Mouse (Mus musculus): Measurements from ENCODE around the gene M1ap. TPM values are rescaled to one million over a fixed set of nuclear protein-coding genes. Genes with fewer than 3 reads are reported as not detected.

Gene M1ap
- polyA plus RNA-seq, 1 experiment from 2014 or later, result 0.16 TPM

DNA sequence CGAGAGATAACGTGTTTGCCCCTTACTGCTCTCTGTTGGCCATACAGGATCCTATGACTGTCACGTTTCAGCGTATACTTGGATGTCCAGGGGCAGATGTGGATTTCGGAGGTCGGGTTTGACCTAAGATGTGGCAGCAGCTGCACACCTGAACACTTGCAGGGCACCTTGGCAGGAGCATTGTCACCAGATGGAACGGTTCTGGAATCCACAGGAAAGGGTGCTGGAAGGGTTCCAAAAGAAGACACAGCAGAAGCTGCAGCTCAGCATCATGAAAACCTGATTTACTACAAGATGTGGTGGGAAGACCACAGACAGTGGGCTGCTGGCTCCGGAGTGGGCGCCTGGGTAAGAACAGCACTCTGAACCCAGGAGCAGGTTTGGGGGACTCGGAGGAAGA is 20.6 kb upstream of the M1ap start:
- Histone ChIP-seq H3K4me3 (replicated peaks; ENCODE audit: low read length) (no peak overlapping the region), H3K27me3 (ENCODE audit: control insufficient read depth, insufficient read depth, low read length) (no peaks in the 10 kb centered on the region), H3K36me3 (replicated peaks; ENCODE audit: control insufficient read depth, insufficient read depth) (peaks cover 46% of the 10 kb centered on the region), H3K4me2 (replicated peaks) (no peak overlapping the region), H3K9ac (no peak overlapping the region), H3K27ac (no peak overlapping the region), H3K4me1 (replicated peaks; ENCODE audit: control insufficient read depth, insufficient read depth, low read length) (no peaks in the 10 kb centered on the region), H3K9me3 (ENCODE audit: control insufficient read depth, low read length) (0 out of 2 replicates have a peak, but pooled peaks cover 7% of the 10 kb centered on the region)
- WGBS, result 89% methylated on average over 10 of the region's 10 CpGs
- no peak for DNase-seq (ENCODE audit: low spot score)
- no peak for ATAC-seq (ENCODE audit: low FRiP score)

DNA sequence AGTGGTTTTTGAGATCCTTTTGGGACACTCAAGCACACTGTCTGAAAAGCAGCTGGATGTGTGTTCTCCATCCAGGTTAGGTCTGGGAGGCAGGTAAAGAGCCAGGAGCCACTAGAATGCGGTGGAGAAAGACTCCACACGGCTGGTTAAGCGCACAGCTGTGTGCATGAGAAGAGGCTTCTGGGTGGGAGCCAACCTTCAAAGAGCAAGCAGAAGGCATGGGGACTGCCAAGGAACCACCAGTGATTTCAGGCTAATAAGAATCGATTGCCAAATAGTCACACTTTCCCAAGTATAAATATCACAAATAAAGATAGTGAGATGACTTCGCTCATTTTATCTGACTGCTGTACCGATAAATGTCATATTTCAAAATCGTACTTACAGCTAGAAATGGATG is 20.2 kb upstream of the M1ap start:
- DNase-seq (ENCODE audit: low spot score) (no peak), ATAC-seq (ENCODE audit: low FRiP score) (no peak)
- Histone ChIP-seq H3K36me3 (replicated peaks; ENCODE audit: control insufficient read depth, insufficient read depth) (peaks cover 50% of the 10 kb centered on the region), H3K27ac (no peak overlapping the region), H3K4me1 (replicated peaks; ENCODE audit: control insufficient read depth, insufficient read depth, low read length) (no peaks in the 10 kb centered on the region), H3K9me3 (ENCODE audit: control insufficient read depth, low read length) (0 out of 2 replicates have a peak, but pooled peaks cover 7% of the 10 kb centered on the region), H3K4me2 (replicated peaks) (no peak overlapping the region), H3K4me3 (replicated peaks; ENCODE audit: low read length) (no peak overlapping the region), H3K9ac (no peak overlapping the region), H3K27me3 (ENCODE audit: control insufficient read depth, insufficient read depth, low read length) (no peaks in the 10 kb centered on the region)
- 89% methylated on average over 7 of the region's 7 CpGs for WGBS

DNA sequence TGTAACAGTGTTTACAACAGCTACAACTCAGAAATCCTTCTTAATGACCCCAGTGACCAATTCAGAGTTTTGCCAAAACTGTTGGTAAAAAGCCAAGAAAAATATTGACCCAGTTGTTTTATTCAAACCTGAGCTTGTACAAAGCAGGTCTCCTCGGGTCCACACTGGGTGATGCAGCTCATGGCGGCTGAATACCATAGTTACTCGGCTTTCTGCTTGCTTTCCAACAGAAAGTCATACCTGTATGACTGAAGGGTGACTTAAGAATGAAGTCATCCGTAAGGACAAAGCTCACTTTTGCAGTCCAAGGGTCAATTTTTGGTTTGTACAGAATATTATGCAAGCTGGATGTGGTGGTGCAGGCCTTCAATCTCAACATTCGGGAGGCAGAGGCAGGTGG is 19.1 kb upstream of the M1ap start:
- H3K9ac ChIP-seq, result no peak overlapping the region
- ATAC-seq (ENCODE audit: low FRiP score), result no peak
- no peaks in the 10 kb centered on the region for H3K27me3 ChIP-seq (ENCODE audit: control insufficient read depth, insufficient read depth, low read length)
- H3K9me3 ChIP-seq (ENCODE audit: control insufficient read depth, low read length), result 0 out of 2 replicates have a peak, but pooled peaks cover 7% of the 10 kb centered on the region
- H3K36me3 ChIP-seq (replicated peaks; ENCODE audit: control insufficient read depth, insufficient read depth), result peaks cover 47% of the 10 kb centered on the region
- H3K4me3 ChIP-seq (replicated peaks; ENCODE audit: low read length), result no peak overlapping the region
- WGBS, result 84% methylated on average over 5 of the region's 5 CpGs
- no peak overlapping the region for H3K4me2 ChIP-seq (replicated peaks)
- H3K4me1 ChIP-seq (replicated peaks; ENCODE audit: control insufficient read depth, insufficient read depth, low read length), result no peaks in the 10 kb centered on the region
- DNase-seq (ENCODE audit: low spot score), result no peak
- H3K27ac ChIP-seq, result no peak overlapping the region

DNA sequence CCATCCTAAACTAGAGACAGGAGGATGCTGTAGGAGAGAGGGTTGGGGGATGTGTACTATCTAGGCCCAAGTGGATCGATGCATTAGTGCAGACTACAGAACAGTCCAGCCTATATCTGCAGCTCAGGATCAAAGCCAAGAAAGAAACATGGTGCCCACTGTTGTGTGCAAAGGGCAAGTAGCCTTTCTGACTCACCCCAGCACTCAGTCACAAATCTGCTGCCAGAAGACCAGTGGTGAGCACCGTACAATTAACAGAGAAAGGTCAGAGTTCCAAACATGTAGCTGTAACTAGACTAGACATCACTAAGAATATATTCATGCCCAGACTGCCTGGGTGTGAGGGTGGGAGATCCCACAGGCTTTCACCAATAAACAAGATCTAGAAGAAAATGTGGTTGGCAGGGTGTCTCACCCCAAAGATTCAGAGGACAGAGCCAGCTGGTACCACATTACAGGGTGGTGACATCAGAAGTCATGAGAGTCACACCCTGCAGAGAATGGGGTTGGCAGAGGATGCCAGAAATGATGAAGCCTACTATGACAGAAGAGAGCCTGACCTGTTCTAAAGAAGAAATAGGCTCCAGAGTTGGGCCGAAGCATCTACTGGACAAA is 12.0 kb upstream of the M1ap start:
- no peak overlapping the region for H3K27ac ChIP-seq
- no peaks in the 10 kb centered on the region for H3K4me1 ChIP-seq (replicated peaks; ENCODE audit: control insufficient read depth, insufficient read depth, low read length)
- WGBS, result 88% methylated on average over 3 of the region's 3 CpGs
- no peak for ATAC-seq (ENCODE audit: low FRiP score)
- H3K36me3 ChIP-seq (replicated peaks; ENCODE audit: control insufficient read depth, insufficient read depth), result peaks cover 42% of the 10 kb centered on the region
- no peak overlapping the region for H3K4me2 ChIP-seq (replicated peaks)
- H3K9ac ChIP-seq, result no peak overlapping the region
- no peak for DNase-seq (ENCODE audit: low spot score)
- H3K4me3 ChIP-seq (replicated peaks; ENCODE audit: low read length), result no peak overlapping the region
- H3K27me3 ChIP-seq (ENCODE audit: control insufficient read depth, insufficient read depth, low read length), result no peaks in the 10 kb centered on the region
- H3K9me3 ChIP-seq (ENCODE audit: control insufficient read depth, low read length), result no peaks in the 10 kb centered on the region

DNA sequence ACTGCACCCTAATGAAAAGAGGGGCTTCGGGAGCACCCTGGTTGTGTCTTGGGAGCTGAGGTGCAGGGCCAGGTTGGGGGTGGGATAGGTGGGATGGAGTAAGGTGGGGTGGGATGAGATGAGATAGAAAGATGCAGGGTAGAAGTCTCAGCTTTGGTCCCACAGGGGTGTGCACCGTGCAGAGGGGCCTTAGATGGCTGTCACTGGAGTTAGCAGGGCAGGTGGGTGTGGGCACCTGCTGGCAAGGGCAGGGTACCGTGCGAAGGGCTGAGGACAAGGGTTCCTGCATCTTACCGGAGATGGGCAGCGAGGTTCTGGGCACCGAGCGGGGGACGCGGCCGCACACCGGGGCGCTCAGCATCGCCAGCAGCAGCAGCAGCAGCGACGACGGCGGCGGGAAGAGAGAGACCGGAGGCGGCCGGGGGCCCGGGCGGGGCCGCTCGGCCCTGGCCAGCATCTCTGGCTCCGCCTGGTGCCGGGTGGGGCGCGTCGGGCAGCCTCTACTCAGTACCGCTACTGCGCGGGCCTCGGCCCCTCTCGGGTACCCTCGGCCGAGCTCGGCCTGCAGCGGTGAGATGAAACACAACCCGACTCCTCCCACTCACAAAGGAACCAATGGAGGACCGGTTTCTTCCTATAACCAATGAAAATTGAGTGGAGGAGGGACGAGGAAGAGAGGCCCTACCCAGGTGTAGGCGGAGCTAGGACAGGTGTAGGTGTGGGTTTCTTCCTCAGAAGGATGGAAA is 7.4 kb upstream of the M1ap start, which contains the start of gene Sema4f:
Gene Sema4f (minus strand): TSS at position 603 of the 746 bp plus-strand sequence.
- Histone ChIP-seq H3K4me2 (replicated peaks) (peak within 1 kb of the TSS; percentile 62), H3K9ac (peak within 1 kb of the TSS; percentile 86), H3K27ac (peak within 1 kb of the TSS; percentile 64; the same call in 1 of the 2 replicates), H3K36me3 (replicated peaks; ENCODE audit: control insufficient read depth, insufficient read depth) (peaks cover 9% of the 10 kb centered on the region), H3K4me3 (replicated peaks; ENCODE audit: low read length) (peak within 1 kb of the TSS; percentile 69), H3K4me1 (replicated peaks; ENCODE audit: control insufficient read depth, insufficient read depth, low read length) (no peaks in the 10 kb centered on the region), H3K27me3 (ENCODE audit: control insufficient read depth, insufficient read depth, low read length) (no peaks in the 10 kb centered on the region), H3K9me3 (ENCODE audit: control insufficient read depth, low read length) (no peaks in the 10 kb centered on the region)
- peak; percentile 99 for ATAC-seq (ENCODE audit: low FRiP score)
- DNase-seq (ENCODE audit: low spot score), result peak; percentile 86
- WGBS, result 1% methylated on average over 44 of the region's 44 CpGs

DNA sequence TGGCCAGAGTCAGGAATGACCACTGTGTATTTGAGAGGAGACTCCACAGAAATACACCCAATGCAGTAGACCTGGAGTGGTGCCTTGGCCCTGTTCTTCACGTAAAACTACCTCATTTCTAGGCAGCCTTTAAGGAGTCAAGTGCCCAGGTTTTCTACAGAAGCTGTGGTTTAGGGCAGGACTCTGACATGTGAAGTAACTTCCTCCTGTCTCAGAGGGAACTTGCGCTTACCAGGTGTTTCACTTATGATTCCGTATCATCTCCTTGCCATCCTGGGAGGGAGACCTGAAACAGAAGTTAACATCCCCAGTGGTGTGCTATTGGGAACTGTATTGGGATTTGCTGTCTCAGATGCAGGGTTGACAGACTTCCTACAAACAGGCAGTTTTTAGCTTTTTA is 5.9 kb upstream of the M1ap start:
- 82% methylated on average over 3 of the region's 3 CpGs for WGBS
- no peaks in the 10 kb centered on the region for H3K9me3 ChIP-seq (ENCODE audit: control insufficient read depth, low read length)
- H3K9ac ChIP-seq, result no peak overlapping the region
- H3K4me1 ChIP-seq (replicated peaks; ENCODE audit: control insufficient read depth, insufficient read depth, low read length), result no peaks in the 10 kb centered on the region
- no peak overlapping the region for H3K27ac ChIP-seq
- H3K4me2 ChIP-seq (replicated peaks), result no peak overlapping the region
- no peaks in the 10 kb centered on the region for H3K36me3 ChIP-seq (replicated peaks; ENCODE audit: control insufficient read depth, insufficient read depth)
- ATAC-seq (ENCODE audit: low FRiP score) (no peak), DNase-seq (ENCODE audit: low spot score) (no peak)
- no peaks in the 10 kb centered on the region for H3K27me3 ChIP-seq (ENCODE audit: control insufficient read depth, insufficient read depth, low read length)
- no peak overlapping the region for H3K4me3 ChIP-seq (replicated peaks; ENCODE audit: low read length)

DNA sequence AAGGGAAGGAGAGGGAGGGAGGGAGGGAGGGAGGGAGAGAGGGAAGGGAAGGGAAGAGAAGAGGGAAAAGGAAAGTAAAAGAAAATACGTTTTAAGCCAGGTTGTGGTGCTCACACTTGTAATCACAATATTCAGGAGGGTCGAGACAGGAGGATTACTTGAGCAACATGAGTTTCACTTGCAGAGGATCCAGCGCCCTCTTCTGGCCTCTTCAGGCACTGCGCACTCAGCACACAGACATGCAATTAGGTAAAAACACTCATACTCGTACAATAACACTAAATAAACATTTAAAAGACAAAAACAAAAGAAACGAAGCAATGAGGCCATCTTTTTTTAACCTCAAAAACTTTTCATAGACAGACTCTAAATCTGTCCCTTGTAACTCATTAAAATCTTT is 952 bp upstream of the M1ap start:
- DNase-seq (ENCODE audit: low spot score) (no peak), ATAC-seq (ENCODE audit: low FRiP score) (no peak)
- Histone ChIP-seq H3K27me3 (ENCODE audit: control insufficient read depth, insufficient read depth, low read length) (no peaks in the 10 kb centered on the region), H3K27ac (no peak overlapping the region), H3K4me3 (replicated peaks; ENCODE audit: low read length) (no peak overlapping the region), H3K36me3 (replicated peaks; ENCODE audit: control insufficient read depth, insufficient read depth) (no peaks in the 10 kb centered on the region), H3K4me2 (replicated peaks) (no peak overlapping the region), H3K4me1 (replicated peaks; ENCODE audit: control insufficient read depth, insufficient read depth, low read length) (no peaks in the 10 kb centered on the region), H3K9ac (no peak overlapping the region), H3K9me3 (ENCODE audit: control insufficient read depth, low read length) (no peaks in the 10 kb centered on the region)
- WGBS, result 57% methylated on average over 6 of the region's 6 CpGs

DNA sequence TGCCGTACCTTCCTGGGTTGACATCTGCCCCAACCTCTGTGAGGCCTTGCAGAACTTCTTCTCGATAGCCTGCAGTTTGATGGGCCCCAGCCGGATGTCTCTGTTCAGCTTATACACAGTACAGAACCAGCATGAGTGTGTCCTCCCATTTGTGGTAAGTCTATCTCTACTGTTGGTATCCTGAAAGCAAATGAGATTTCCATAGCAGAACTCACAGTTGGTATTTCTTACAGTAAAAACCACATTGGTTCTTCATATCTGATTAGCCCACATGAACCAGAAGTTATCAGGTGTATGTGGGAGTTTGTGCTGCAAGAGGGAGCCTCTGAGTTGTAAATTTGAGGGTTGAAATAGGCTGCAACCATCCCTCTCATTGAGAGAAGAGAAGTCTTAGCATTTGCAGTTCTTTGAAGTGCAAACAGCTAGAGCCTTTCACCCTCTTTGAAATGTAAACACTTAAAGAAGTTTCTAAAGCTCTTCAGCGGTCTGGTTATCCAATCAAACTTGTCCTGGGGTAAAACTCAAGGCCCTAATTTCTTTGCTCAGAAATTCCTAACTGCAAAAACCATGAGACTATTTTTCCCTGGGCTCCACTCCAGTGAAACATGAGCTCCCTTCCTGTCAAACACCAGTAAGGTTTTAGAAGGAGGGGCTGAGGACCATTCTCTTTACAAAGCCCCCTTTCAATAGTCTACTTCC is 10.0 kb downstream of the M1ap start:
- H3K27me3 ChIP-seq (ENCODE audit: control insufficient read depth, insufficient read depth, low read length), result no peaks in the 10 kb centered on the region
- ATAC-seq (ENCODE audit: low FRiP score), result no peak
- no peaks in the 10 kb centered on the region for H3K36me3 ChIP-seq (replicated peaks; ENCODE audit: control insufficient read depth, insufficient read depth)
- H3K4me2 ChIP-seq (replicated peaks), result no peak overlapping the region
- no peak overlapping the region for H3K9ac ChIP-seq
- no peaks in the 10 kb centered on the region for H3K9me3 ChIP-seq (ENCODE audit: control insufficient read depth, low read length)
- WGBS, result 61% methylated on average over 4 of the region's 4 CpGs
- no peak overlapping the region for H3K4me3 ChIP-seq (replicated peaks; ENCODE audit: low read length)
- H3K4me1 ChIP-seq (replicated peaks; ENCODE audit: control insufficient read depth, insufficient read depth, low read length), result no peaks in the 10 kb centered on the region
- no peak for DNase-seq (ENCODE audit: low spot score)
- no peak overlapping the region for H3K27ac ChIP-seq

DNA sequence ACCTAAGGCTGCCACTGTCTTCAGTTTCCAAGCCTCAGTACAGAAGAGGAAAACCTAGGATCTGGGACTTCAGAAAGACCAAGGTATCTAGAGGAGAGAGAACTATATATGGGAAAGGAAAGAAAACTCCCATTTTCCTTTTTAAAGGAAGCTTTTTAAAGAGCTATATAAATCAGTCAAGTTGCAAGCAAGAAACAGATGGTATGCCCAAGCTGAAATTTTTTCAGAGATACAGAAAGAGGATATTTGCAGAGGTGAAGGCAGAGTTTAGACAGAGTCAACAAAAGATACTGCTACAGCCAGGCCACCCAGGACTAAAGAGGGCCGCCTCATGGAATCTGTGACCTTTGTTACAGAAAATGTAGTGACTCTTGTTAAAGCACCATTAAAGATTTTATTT is 15.0 kb downstream of the M1ap start:
- H3K4me2 ChIP-seq (replicated peaks), result no peak overlapping the region
- H3K27me3 ChIP-seq (ENCODE audit: control insufficient read depth, insufficient read depth, low read length), result no peaks in the 10 kb centered on the region
- no peak overlapping the region for H3K27ac ChIP-seq
- no peak overlapping the region for H3K9ac ChIP-seq
- H3K36me3 ChIP-seq (replicated peaks; ENCODE audit: control insufficient read depth, insufficient read depth), result no peaks in the 10 kb centered on the region
- ATAC-seq (ENCODE audit: low FRiP score) (no peak), DNase-seq (ENCODE audit: low spot score) (no peak)
- H3K4me1 ChIP-seq (replicated peaks; ENCODE audit: control insufficient read depth, insufficient read depth, low read length), result no peaks in the 10 kb centered on the region
- 95% methylated on average over 1 of the region's 1 CpGs for WGBS
- H3K4me3 ChIP-seq (replicated peaks; ENCODE audit: low read length), result no peak overlapping the region
- no peaks in the 10 kb centered on the region for H3K9me3 ChIP-seq (ENCODE audit: control insufficient read depth, low read length)
